Mouse (Mus musculus): ENCODE data around the gene Rgs7.

GRCm38 (mm10) chr1:175240137-175240536 lies 252.2 kb downstream of the Rgs7 start:
- TF ChIP-seq CTCF (IDR thresholded peaks at IDR 0.05; ENCODE audit: extremely low read depth, insufficient read length, insufficient replicate concordance, low read depth, low read length): no peak
- TF ChIP-seq POLR2A (IDR thresholded peaks at IDR 0.05; ENCODE audit: low read depth, low read length): no peak
